Comparison of ENCODE assay signal across 12 mouse cellular contexts in genomic region chr1:55196327-55197003, GRCm38 (mm10). TPM values are rescaled to one million over a fixed set of nuclear protein-coding genes. Genes with fewer than 3 reads are reported as not detected.
A peak's percentile ranks its signal among the peaks of the same experiment; 100 is the strongest.
DNase-seq lines count a peak whose midpoint lies in the region; ATAC-seq and TF ChIP-seq lines count a peak whose summit lies in the region.
"Had no signal": no experiment of that assay in that cellular context is flagged by ENCODE, and none has a peak within 500 bp of the region (broad histone marks: within the 10 kb centered on the region; RNA-seq: fewer than 3 reads in every experiment).

No protein-coding gene starts in this region.

- H3K27ac ChIP-seq in gastrocnemius, adult 2 months, result peak overlapping the region; percentile 12; the same call in 1 of the 2 replicates
- peak overlapping the region; percentile 18; the same call in 1 of the 2 replicates for H3K27ac ChIP-seq in embryonic facial prominence, embryonic 14.5 days (replicated peaks; ENCODE audit: low read depth, low read length)

- intact Hi-C loops in gastrocnemius, adult 2 months (cut with DNase I), result no loop called here

- H3K4me3 ChIP-seq in gastrocnemius, adult 2 months, result no peak overlapping the region
- no peak overlapping the region for H3K4me3 ChIP-seq in embryonic facial prominence, embryonic 14.5 days (ENCODE audit: low read depth, low read length)
- H3K4me3 ChIP-seq: myocyte had no signal

- 43% methylated on average over 6 of the region's 6 CpGs for WGBS in embryonic facial prominence, embryonic 14.5 days

- H3K9me3 ChIP-seq in embryonic facial prominence, embryonic 14.5 days (ENCODE audit: control insufficient read depth, low read length), result no peaks in the 10 kb centered on the region

- peaks cover 12% of the 10 kb centered on the region for H3K36me3 ChIP-seq in embryonic facial prominence, embryonic 14.5 days (ENCODE audit: control insufficient read depth, insufficient read depth, low read length)

- TF ChIP-seq CTCF in gastrocnemius, adult 2 months (IDR thresholded peaks at IDR 0.05), result no peak

- no peak for DNase-seq in gastrocnemius, adult 2 months
- DNase-seq in gastrocnemius, postnatal 25 days, result no peak
- DNase-seq in kidney, postnatal 14 days, result peak; percentile 35
- no peak for DNase-seq in kidney, postnatal 10 days
- peak; percentile 40 for DNase-seq in embryonic facial prominence, embryonic 14.5 days (ENCODE audit: low spot score)
- DNase-seq in thymus, postnatal 14 days, result peak; percentile 49
- DNase-seq in ovary, postnatal 36 days (ENCODE audit: low spot score), result no peak
- DNase-seq in layer of hippocampus, postnatal 14 days (ENCODE audit: low spot score in 2 of 2), result no peak
- DNase-seq: cerebellum, adult 9-11 months; kidney, adult 8-10 months had no signal

- H3K27me3 ChIP-seq in embryonic facial prominence, embryonic 14.5 days (replicated peaks; ENCODE audit: control insufficient read depth, insufficient read depth, low read length), result no peaks in the 10 kb centered on the region
- H3K27me3 ChIP-seq: Patski had no signal

- H3K9ac ChIP-seq in embryonic facial prominence, embryonic 14.5 days (ENCODE audit: low read depth, low read length), result no peak overlapping the region

- peaks cover 18% of the 10 kb centered on the region for H3K4me1 ChIP-seq in embryonic facial prominence, embryonic 14.5 days (ENCODE audit: control insufficient read depth, insufficient read depth, low read length)

- H3K4me2 ChIP-seq in embryonic facial prominence, embryonic 14.5 days (ENCODE audit: low read depth, low read length), result no peak overlapping the region

- ATAC-seq in embryonic facial prominence, embryonic 14.5 days (ENCODE audit: low read depth), result no peak
- ATAC-seq: Patski had no signal

RNA-seq across cellular contexts. Expression of gene Rftn2, which starts 30.1 kb away (rescaled TPM):
- 1 to 10 TPM; 3.3 to 4.9 TPM for total RNA-seq in gastrocnemius, adult 2 months (2021)
- total RNA-seq in gastrocnemius, postnatal 25 days (2021), result 1 to 10 TPM; 4.7 to 5.1 TPM
- polyA plus RNA-seq in embryonic facial prominence, embryonic 14.5 days (2014; fragmentation: Nextera tagmentation; extraction: Ambion mirVana), result 20.3 and 20.6 TPM in 2 replicates
- 10 to 100 TPM; 29.6 to 31.8 TPM for total RNA-seq in layer of hippocampus, postnatal 14 days (2021)

RNA-seq across cellular contexts. Expression of gene Mars2, which starts 40.5 kb away (rescaled TPM):
- 1 to 10 TPM; 2.8 to 3.6 TPM for total RNA-seq in gastrocnemius, adult 2 months (2021)
- 1 to 10 TPM; 2.7 to 2.8 TPM for total RNA-seq in gastrocnemius, postnatal 25 days (2021)
- 3.1 and 3.3 TPM in 2 replicates for polyA plus RNA-seq in embryonic facial prominence, embryonic 14.5 days (2014; fragmentation: Nextera tagmentation; extraction: Ambion mirVana)
- 10 to 100 TPM; 10.6 TPM for total RNA-seq in layer of hippocampus, postnatal 14 days (2021)

Comparison
In these comparisons a context has a peak if more than half of its experiments do, and no peak if none do; other contexts are left out.
1. DNase-seq: peak in kidney, postnatal 14 days (single experiment), embryonic facial prominence, embryonic 14.5 days (single experiment) and thymus, postnatal 14 days (single experiment); none in gastrocnemius, adult 2 months (single experiment), gastrocnemius, postnatal 25 days (single experiment), kidney, postnatal 10 days (single experiment), ovary, postnatal 36 days (single experiment) and layer of hippocampus, postnatal 14 days (0 of 2).
2. RNA of gene Rftn2, which starts 30.1 kb away (total RNA-seq): 29.6 to 31.8 TPM in layer of hippocampus, postnatal 14 days; 4.7 to 5.1 TPM in gastrocnemius, postnatal 25 days and 3.3 to 4.9 TPM in gastrocnemius, adult 2 months; every median in the first group is over 4 times any median in the second.